Comparison of ENCODE assay signal across 8 mouse cellular contexts in genomic region chr3:106495346-106496044, GRCm38 (mm10). TPM values are rescaled to one million over a fixed set of nuclear protein-coding genes. Genes with fewer than 3 reads are reported as not detected.
A peak's percentile ranks its signal among the peaks of the same experiment; 100 is the strongest.
DNase-seq lines count a peak whose midpoint lies in the region; ATAC-seq and TF ChIP-seq lines count a peak whose summit lies in the region.
"Had no signal": no experiment of that assay in that cellular context is flagged by ENCODE, and none has a peak within 500 bp of the region (broad histone marks: within the 10 kb centered on the region; RNA-seq: fewer than 3 reads in every experiment).

No protein-coding gene starts in this region.

- H3K27ac ChIP-seq in limb, embryonic 15.5 days = peak overlapping the region; percentile 4; the same call in 1 of the 2 replicates
- no peak overlapping the region for H3K27ac ChIP-seq in limb, embryonic 10.5 days
- peak overlapping the region; percentile 86 for H3K27ac ChIP-seq in liver, embryonic 11.5 days (ENCODE audit: low read depth, low read length)
- peak overlapping the region; percentile 86 for H3K27ac ChIP-seq in small intestine, adult 2 months (ENCODE audit: insufficient read depth, low read depth, low read length)
- H3K27ac ChIP-seq: hindbrain, embryonic 10.5 days had no signal

- H3K4me3 ChIP-seq in limb, embryonic 15.5 days = no peak overlapping the region
- H3K4me3 ChIP-seq in limb, embryonic 10.5 days = no peak overlapping the region
- no peak overlapping the region for H3K4me3 ChIP-seq in liver, embryonic 11.5 days (ENCODE audit: low read depth, low read length)
- no peak overlapping the region for H3K4me3 ChIP-seq in small intestine, adult 2 months (ENCODE audit: low read depth, low read length)
- H3K4me3 ChIP-seq: hindbrain, embryonic 10.5 days had no signal

- H3K36me3 ChIP-seq in limb, embryonic 15.5 days = peaks cover 2% of the 10 kb centered on the region; the same call in 1 of the 2 replicates
- 0 out of 2 replicates have a peak, but pooled peaks cover 2% of the 10 kb centered on the region for H3K36me3 ChIP-seq in limb, embryonic 10.5 days
- H3K36me3 ChIP-seq in liver, embryonic 11.5 days (ENCODE audit: control insufficient read depth, insufficient read depth, low read length) = no peaks in the 10 kb centered on the region
- peaks cover 40% of the 10 kb centered on the region for H3K36me3 ChIP-seq in small intestine, adult 2 months (ENCODE audit: control insufficient read depth, insufficient read depth, low read length)

- no peak for TF ChIP-seq CTCF in small intestine, adult 2 months (IDR thresholded peaks at IDR 0.05; ENCODE audit: extremely low read depth, insufficient read length, insufficient replicate concordance, low read depth, low read length)

- no peak overlapping the region for H3K4me2 ChIP-seq in limb, embryonic 15.5 days
- peak overlapping the region; percentile 38 for H3K4me2 ChIP-seq in liver, embryonic 11.5 days

- DNase-seq in limb, embryonic 10.5 days (ENCODE audit: low spot score) = no peak
- DNase-seq in liver, embryonic 11.5 days (ENCODE audit: low spot score) = no peak
- no peak for DNase-seq in cerebellum, postnatal 14 days
- no peak for DNase-seq in urinary bladder, adult 2 months (ENCODE audit: low spot score)

- no peaks in the 10 kb centered on the region for H3K4me1 ChIP-seq in limb, embryonic 15.5 days
- H3K4me1 ChIP-seq in limb, embryonic 10.5 days = no peaks in the 10 kb centered on the region
- peaks cover 58% of the 10 kb centered on the region for H3K4me1 ChIP-seq in liver, embryonic 11.5 days (replicated peaks; ENCODE audit: control insufficient read depth, insufficient read depth, low read length)
- H3K4me1 ChIP-seq in small intestine, adult 2 months (ENCODE audit: control insufficient read depth, insufficient read depth, insufficient read length, low read length) = peaks cover 27% of the 10 kb centered on the region
- H3K4me1 ChIP-seq: hindbrain, embryonic 10.5 days had no signal

- H3K9ac ChIP-seq in limb, embryonic 15.5 days = no peak overlapping the region
- H3K9ac ChIP-seq in liver, embryonic 11.5 days (ENCODE audit: low read depth, low read length) = no peak overlapping the region; the same call in 1 of the 2 replicates

- no peak for ATAC-seq in limb, embryonic 15.5 days (ENCODE audit: insufficient number of reproducible peaks, low FRiP score, low TSS enrichment, low read depth)
- peak; percentile 30 for ATAC-seq in common myeloid progenitor, adult 5-6 weeks (replicated peaks; ENCODE audit: low read depth, poor library complexity, severe bottlenecking)
- no peak; the same call in 1 of the 2 replicates for ATAC-seq in liver, embryonic 11.5 days (replicated peaks; ENCODE audit: low FRiP score)

- TF ChIP-seq POLR2A in small intestine, adult 2 months (IDR thresholded peaks at IDR 0.05; ENCODE audit: low read depth, low read length) = no peak

- 89% methylated on average over 1 of the region's 1 CpGs for WGBS in limb, embryonic 15.5 days
- 95% methylated on average over 1 of the region's 1 CpGs for WGBS in limb, embryonic 10.5 days
- WGBS in liver, embryonic 11.5 days = 56% methylated on average over 1 of the region's 1 CpGs
- 26% methylated on average over 1 of the region's 1 CpGs for WGBS in small intestine, adult 2 months

- no peaks in the 10 kb centered on the region for H3K27me3 ChIP-seq in limb, embryonic 15.5 days
- no peaks in the 10 kb centered on the region for H3K27me3 ChIP-seq in limb, embryonic 10.5 days (ENCODE audit: low read depth, poor library complexity, severe bottlenecking)
- H3K27me3 ChIP-seq in liver, embryonic 11.5 days (replicated peaks; ENCODE audit: control insufficient read depth, insufficient read depth, low read length) = no peaks in the 10 kb centered on the region
- no peaks in the 10 kb centered on the region for H3K27me3 ChIP-seq in small intestine, adult 2 months (ENCODE audit: control insufficient read depth, insufficient read depth, low read length)

- no peaks in the 10 kb centered on the region for H3K9me3 ChIP-seq in limb, embryonic 15.5 days
- H3K9me3 ChIP-seq in limb, embryonic 10.5 days (replicated peaks) = no peaks in the 10 kb centered on the region
- H3K9me3 ChIP-seq in liver, embryonic 11.5 days (ENCODE audit: control insufficient read depth, low read length) = no peaks in the 10 kb centered on the region
- H3K9me3 ChIP-seq: hindbrain, embryonic 10.5 days had no signal

RNA-seq across cellular contexts. Expression of gene Dennd2d, which starts 13.3 kb away (rescaled TPM):
- 5.8 and 6.4 TPM in 2 replicates for polyA plus RNA-seq in limb, embryonic 15.5 days (2015; fragmentation: Nextera tagmentation; extraction: Ambion mirVana)
- 0.90 and 2.2 TPM in 2 replicates for polyA plus RNA-seq in limb, embryonic 10.5 days (2016; fragmentation: Nextera tagmentation; extraction: Ambion mirVana)
- 16.2 and 18.0 TPM in 2 replicates for total RNA-seq in common myeloid progenitor, adult 5-6 weeks (2017)
- polyA plus RNA-seq in liver, embryonic 11.5 days (2014; fragmentation: Nextera tagmentation; extraction: Ambion mirVana) = 5.2 and 6.1 TPM in 2 replicates
- polyA plus RNA-seq in small intestine, adult 2 months (2012; rRNA removed) = 9.1 and 16.7 TPM in 2 replicates
- 41.1 and 51.2 TPM in 2 replicates for polyA plus RNA-seq in urinary bladder, adult 2 months (2012; rRNA removed)

RNA-seq across cellular contexts. Expression of gene Dram2, which starts 52.1 kb away (rescaled TPM):
- 62.3 and 67.4 TPM in 2 replicates for polyA plus RNA-seq in limb, embryonic 15.5 days (2015; fragmentation: Nextera tagmentation; extraction: Ambion mirVana)
- 28.1 and 28.3 TPM in 2 replicates for polyA plus RNA-seq in limb, embryonic 10.5 days (2016; fragmentation: Nextera tagmentation; extraction: Ambion mirVana)
- total RNA-seq in common myeloid progenitor, adult 5-6 weeks (2017) = 14.1 and 21.6 TPM in 2 replicates
- polyA plus RNA-seq in liver, embryonic 11.5 days (2014; fragmentation: Nextera tagmentation; extraction: Ambion mirVana) = 34.7 and 40.5 TPM in 2 replicates
- polyA plus RNA-seq in small intestine, adult 2 months (2012; rRNA removed) = 12.9 and 21.5 TPM in 2 replicates
- 107 and 133 TPM in 2 replicates for polyA plus RNA-seq in urinary bladder, adult 2 months (2012; rRNA removed)

RNA-seq across cellular contexts. Expression of gene Cept1, which starts 52.1 kb away (rescaled TPM):
- 75.5 and 77.7 TPM in 2 replicates for polyA plus RNA-seq in limb, embryonic 15.5 days (2015; fragmentation: Nextera tagmentation; extraction: Ambion mirVana)
- polyA plus RNA-seq in limb, embryonic 10.5 days (2016; fragmentation: Nextera tagmentation; extraction: Ambion mirVana) = 38.9 and 46.4 TPM in 2 replicates
- total RNA-seq in common myeloid progenitor, adult 5-6 weeks (2017) = 47.6 and 57.6 TPM in 2 replicates
- 40.7 and 43.0 TPM in 2 replicates for polyA plus RNA-seq in liver, embryonic 11.5 days (2014; fragmentation: Nextera tagmentation; extraction: Ambion mirVana)
- polyA plus RNA-seq in small intestine, adult 2 months (2012; rRNA removed) = 3.9 and 13.2 TPM in 2 replicates
- 53.4 and 58.5 TPM in 2 replicates for polyA plus RNA-seq in urinary bladder, adult 2 months (2012; rRNA removed)
